Comparison of ENCODE assay signal across 8 mouse cellular contexts in the genomic region with DNA sequence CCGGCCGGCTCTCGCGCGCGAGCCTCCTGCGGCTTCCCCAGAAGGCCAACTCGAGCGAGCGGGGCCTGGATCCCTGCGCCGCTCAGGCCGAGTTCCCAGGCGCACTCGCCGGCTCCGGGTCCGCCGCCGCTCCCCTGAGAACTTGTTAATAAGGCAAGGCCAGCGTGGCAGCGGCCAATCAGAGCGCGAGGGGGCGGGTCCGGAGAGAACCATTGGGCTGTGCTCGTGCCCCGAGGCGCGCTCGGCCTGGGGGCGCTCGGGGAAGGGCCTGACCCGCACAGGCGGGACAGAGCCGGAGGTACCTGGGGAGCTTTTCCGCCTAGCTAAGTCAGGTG. TPM values are rescaled to one million over a fixed set of nuclear protein-coding genes. Genes with fewer than 3 reads are reported as not detected.
A peak's percentile ranks its signal among the peaks of the same experiment; 100 is the strongest.
DNase-seq lines count a peak whose midpoint lies in the region; ATAC-seq and TF ChIP-seq lines count a peak whose summit lies in the region.

A gene (minus strand): TSS at position 123 of the 335 bp plus-strand sequence.

- DNase-seq in 3T3-L1 (ENCODE audit: low read depth, low spot score): peak; percentile 92
- peak; percentile 40 for DNase-seq in brain, adult 2 months (ENCODE audit: low read depth, low spot score)
- peak; percentile 95 for DNase-seq in forebrain, embryonic 11.5 days (ENCODE audit: low spot score)
- peak; percentile 62 for DNase-seq in heart, postnatal 0 days (ENCODE audit: low spot score)
- peak; percentile 88 for DNase-seq in kidney, postnatal 14 days
- peak; percentile 77 for DNase-seq in urinary bladder, adult 2 months (ENCODE audit: low spot score)

- no peak for TF ChIP-seq CTCF in heart, postnatal 0 days (IDR thresholded peaks at IDR 0.05; ENCODE audit: low read depth)

- peak within 1 kb of the TSS; percentile 57 for H3K9ac ChIP-seq in forebrain, embryonic 11.5 days (ENCODE audit: low read length)
- peak within 1 kb of the TSS; percentile 59 for H3K9ac ChIP-seq in heart, postnatal 0 days (replicated peaks; ENCODE audit: low read depth, low read length)
- H3K9ac ChIP-seq in liver, embryonic 16.5 days (ENCODE audit: low read depth, low read length): no peak within 1 kb of the TSS
- H3K9ac ChIP-seq in neural tube, embryonic 14.5 days (replicated peaks; ENCODE audit: low read depth, low read length): peak within 1 kb of the TSS; percentile 37

- H3K27ac ChIP-seq in forebrain, embryonic 11.5 days (ENCODE audit: low read depth, low read length): peak within 1 kb of the TSS; percentile 6; the same call in 1 of the 2 replicates
- peak within 1 kb of the TSS; percentile 62 for H3K27ac ChIP-seq in heart, postnatal 0 days (ENCODE audit: low read depth)
- no peak within 1 kb of the TSS for H3K27ac ChIP-seq in liver, embryonic 16.5 days (ENCODE audit: low read length)
- H3K27ac ChIP-seq in neural tube, embryonic 14.5 days (ENCODE audit: low read depth, low read length): no peak within 1 kb of the TSS

- TF ChIP-seq EP300 in heart, postnatal 0 days (IDR thresholded peaks at IDR 0.05; ENCODE audit: low read depth): no peak

- no peaks in the 10 kb centered on the region; the same call in 1 of the 2 replicates for H3K9me3 ChIP-seq in forebrain, embryonic 11.5 days (ENCODE audit: control insufficient read depth, low read length)
- H3K9me3 ChIP-seq in heart, postnatal 0 days (replicated peaks; ENCODE audit: control insufficient read depth, low read length): peaks cover 4% of the 10 kb centered on the region; the same call in 1 of the 2 replicates
- H3K9me3 ChIP-seq in liver, embryonic 16.5 days (replicated peaks; ENCODE audit: control insufficient read depth, low read length): no peaks in the 10 kb centered on the region
- H3K9me3 ChIP-seq in neural tube, embryonic 14.5 days (ENCODE audit: control insufficient read depth, low read length): no peaks in the 10 kb centered on the region

- WGBS in forebrain, embryonic 11.5 days: under 1% methylated on average over 37 of the region's 37 CpGs
- WGBS in heart, postnatal 0 days: under 1% methylated on average over 36 of the region's 37 CpGs
- WGBS in liver, embryonic 16.5 days (ENCODE audit: insufficient replicate concordance): 1% methylated on average over 37 of the region's 37 CpGs
- WGBS in neural tube, embryonic 14.5 days: 0% methylated on average over 35 of the region's 37 CpGs

- no peaks in the 10 kb centered on the region for H3K36me3 ChIP-seq in forebrain, embryonic 11.5 days (ENCODE audit: control insufficient read depth, insufficient read depth, low read length)
- no peaks in the 10 kb centered on the region for H3K36me3 ChIP-seq in heart, postnatal 0 days (replicated peaks; ENCODE audit: control insufficient read depth, insufficient read depth, low read length)
- no peaks in the 10 kb centered on the region for H3K36me3 ChIP-seq in liver, embryonic 16.5 days (ENCODE audit: control insufficient read depth, insufficient read depth)
- H3K36me3 ChIP-seq in neural tube, embryonic 14.5 days (ENCODE audit: control insufficient read depth, insufficient read depth, low read length): no peaks in the 10 kb centered on the region

- peak; percentile 83 for ATAC-seq in forebrain, embryonic 11.5 days (replicated peaks; ENCODE audit: low FRiP score)
- ATAC-seq in heart, postnatal 0 days (ENCODE audit: insufficient read depth, low read depth): peak; percentile 86
- peak; percentile 72 for ATAC-seq in liver, embryonic 16.5 days (ENCODE audit: low read depth)
- peak; percentile 65 for ATAC-seq in neural tube, embryonic 14.5 days (ENCODE audit: low read depth)

- peak within 1 kb of the TSS; percentile 77 for H3K4me2 ChIP-seq in forebrain, embryonic 11.5 days (ENCODE audit: low read depth, low read length, severe bottlenecking)
- peak within 1 kb of the TSS; percentile 93 for H3K4me2 ChIP-seq in heart, postnatal 0 days (ENCODE audit: low read depth, low read length)
- peak within 1 kb of the TSS; percentile 60 for H3K4me2 ChIP-seq in liver, embryonic 16.5 days (ENCODE audit: low read depth, low read length)
- H3K4me2 ChIP-seq in neural tube, embryonic 14.5 days (ENCODE audit: low read depth, low read length): peak within 1 kb of the TSS; percentile 55

- peaks cover 37% of the 10 kb centered on the region for H3K4me1 ChIP-seq in forebrain, embryonic 11.5 days (replicated peaks; ENCODE audit: control insufficient read depth, insufficient read depth, low read length)
- peaks cover 11% of the 10 kb centered on the region for H3K4me1 ChIP-seq in heart, postnatal 0 days (ENCODE audit: control insufficient read depth, insufficient read depth)
- H3K4me1 ChIP-seq in liver, embryonic 16.5 days (ENCODE audit: control insufficient read depth, low read depth, low read length): no peaks in the 10 kb centered on the region; the same call in none of the 2 replicates
- H3K4me1 ChIP-seq in neural tube, embryonic 14.5 days (ENCODE audit: control insufficient read depth, insufficient read depth, low read length): peaks cover 10% of the 10 kb centered on the region; the same call in 1 of the 2 replicates

- peak within 1 kb of the TSS; percentile 41 for H3K4me3 ChIP-seq in forebrain, embryonic 11.5 days (ENCODE audit: low read depth, low read length)
- peak within 1 kb of the TSS; percentile 72 for H3K4me3 ChIP-seq in heart, postnatal 0 days (ENCODE audit: low read depth, low read length)
- peak within 1 kb of the TSS; percentile 49 for H3K4me3 ChIP-seq in liver, embryonic 16.5 days (ENCODE audit: low read depth, low read length)
- H3K4me3 ChIP-seq in neural tube, embryonic 14.5 days (ENCODE audit: low read depth, low read length): peak within 1 kb of the TSS; percentile 31

- H3K27me3 ChIP-seq in forebrain, embryonic 11.5 days (ENCODE audit: control insufficient read depth, insufficient read depth, low read length): peaks cover 86% of the 10 kb centered on the region
- H3K27me3 ChIP-seq in heart, postnatal 0 days (ENCODE audit: control insufficient read depth, insufficient read depth, low read length): peaks cover 98% of the 10 kb centered on the region
- H3K27me3 ChIP-seq in liver, embryonic 16.5 days (ENCODE audit: control insufficient read depth, insufficient read depth, low read depth, low read length): peaks cover 98% of the 10 kb centered on the region
- peaks cover 59% of the 10 kb centered on the region for H3K27me3 ChIP-seq in neural tube, embryonic 14.5 days (ENCODE audit: control insufficient read depth, insufficient read depth, low read length)

RNA-seq across cellular contexts. Expression of the gene that starts here (rescaled TPM):
- polyA plus RNA-seq in forebrain, embryonic 11.5 days (2014; fragmentation: Nextera tagmentation; extraction: Ambion mirVana): 164 and 175 TPM in 2 replicates
- total RNA-seq in heart, postnatal 0 days (2014; rRNA removed; ENCODE audit: low replicate concordance): 7.8 and 15.4 TPM in 2 replicates
- polyA plus RNA-seq in heart, postnatal 0 days (2015; fragmentation: Nextera tagmentation; extraction: Ambion mirVana): 4.4 and 4.6 TPM in 2 replicates
- 0.12 TPM in 1 of 2 replicates, not detected in the other for polyA plus RNA-seq in liver, embryonic 16.5 days (2015; fragmentation: Nextera tagmentation; extraction: Ambion mirVana)
- polyA plus RNA-seq in neural tube, embryonic 14.5 days (2014; fragmentation: Nextera tagmentation; extraction: Ambion mirVana): 11.8 and 12.5 TPM in 2 replicates
- polyA plus RNA-seq in urinary bladder, adult 2 months (2012; rRNA removed): 2.9 and 3.3 TPM in 2 replicates

Comparison
In these comparisons a context has a peak if more than half of its experiments do, and no peak if none do; other contexts are left out.
1. RNA of the gene that starts here (polyA plus RNA-seq): 164 to 175 TPM in forebrain, embryonic 11.5 days; 11.8 to 12.5 TPM in neural tube, embryonic 14.5 days, 4.4 to 4.6 TPM in heart, postnatal 0 days, 2.9 to 3.3 TPM in urinary bladder, adult 2 months and 0.12 TPM in liver, embryonic 16.5 days; every median in the first group is over 10 times any median in the second.
2. Peak in ATAC-seq, H3K4me3 ChIP-seq and H3K4me2 ChIP-seq in liver, embryonic 16.5 days; RNA of the gene not detected or under 1 TPM.
3. DNase-seq: peak in every context shown above with its lines; median percentile 95 in forebrain, embryonic 11.5 days; 92 in 3T3-L1; 88 in kidney, postnatal 14 days; 77 in urinary bladder, adult 2 months; 62 in heart, postnatal 0 days; 40 in brain, adult 2 months.
4. H3K27ac ChIP-seq: peak in forebrain, embryonic 11.5 days (single experiment) and heart, postnatal 0 days (single experiment); none in liver, embryonic 16.5 days (single experiment) and neural tube, embryonic 14.5 days (single experiment).
5. Peak in every context shown above with its lines, with median percentiles within 50 percentile points of each other: ATAC-seq, H3K4me2 ChIP-seq and H3K4me3 ChIP-seq.